Mouse (Mus musculus): ENCODE results near the gene Col4a6.

- TF ChIP-seq POLR2A (IDR thresholded peaks at IDR 0.05; ENCODE audit: low read depth, low read length) (no peak), CTCF (IDR thresholded peaks at IDR 0.05; ENCODE audit: borderline replicate concordance, insufficient read depth, low read length) (no peak)
Observed at GRCm38 (mm10) chrX:141341417-141341816, 132.5 kb downstream of the Col4a6 start.

Data from embryonic fibroblast, embryonic 13.5 days (primary cell).